Mouse (Mus musculus): ENCODE measurements at regions not wholly inside any gene's neighbourhood (a gene's known extent, or its start where the extent isn't known, plus 50 kb on each side); places are given as distances from the start of the nearest gene placed in this dataset.
A peak's percentile ranks its signal among the peaks of the same experiment; 100 is the strongest.
"Not testable (repeated sequence)": the region's sequence is repeated elsewhere in the genome, so short reads cannot be mapped to it uniquely, and the experiment has no call there.

DNA sequence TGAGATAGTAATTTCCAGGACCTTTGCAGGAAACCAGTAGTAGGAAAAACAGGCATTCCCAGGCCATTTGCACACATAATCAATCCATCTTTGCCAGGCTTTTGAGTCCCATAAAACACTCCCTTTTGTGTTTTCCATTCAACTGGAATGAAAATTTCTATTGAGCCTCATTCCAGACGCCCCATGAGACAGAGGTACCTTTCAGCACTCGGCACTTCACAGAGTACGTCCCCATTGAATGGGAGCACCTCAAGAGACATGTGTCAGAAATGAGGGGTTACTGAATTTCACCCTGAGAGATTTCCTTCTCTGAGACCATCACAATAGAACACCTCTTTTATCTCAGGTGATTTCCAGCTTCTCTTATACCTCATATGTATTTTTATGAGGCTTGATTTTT lies 493.5 kb upstream of the Gm9747 start:
- no peaks in the 10 kb centered on the region for H3K27me3 ChIP-seq (replicated peaks; ENCODE audit: control insufficient read depth, insufficient read depth, low read length)
- no peak for ATAC-seq
- WGBS: 71% methylated on average over 3 of the region's 3 CpGs
- no peaks in the 10 kb centered on the region for H3K9me3 ChIP-seq (ENCODE audit: control insufficient read depth, low read length)
- H3K27ac ChIP-seq (ENCODE audit: low read length): no peak overlapping the region
- H3K4me1 ChIP-seq (ENCODE audit: control insufficient read depth, insufficient read depth, low read length): no peaks in the 10 kb centered on the region
- no peak overlapping the region for H3K4me2 ChIP-seq (ENCODE audit: low read depth, low read length)
- no peak overlapping the region for H3K9ac ChIP-seq (ENCODE audit: low read depth, low read length)
- no peak overlapping the region for H3K4me3 ChIP-seq (ENCODE audit: low read length)
- H3K36me3 ChIP-seq (ENCODE audit: control insufficient read depth, insufficient read depth, low read length): no peaks in the 10 kb centered on the region

DNA sequence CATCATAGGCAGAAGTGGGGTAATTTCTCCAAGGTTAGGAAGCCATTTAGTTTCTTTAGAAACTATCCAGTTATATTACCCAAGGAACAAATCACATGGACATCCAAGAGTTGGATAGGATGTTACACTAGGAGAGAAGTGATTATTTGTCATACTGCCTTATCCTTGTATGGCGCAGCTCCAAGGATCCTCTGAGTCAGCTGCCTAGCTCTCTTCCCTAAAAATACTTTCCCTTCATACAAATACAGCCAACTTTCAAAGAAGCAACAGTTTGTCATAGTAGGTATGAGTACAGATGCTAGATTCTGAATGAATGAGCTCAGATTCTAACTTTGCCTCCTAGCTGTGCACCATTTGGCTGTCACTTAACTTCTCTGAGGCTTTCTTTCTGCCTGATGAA lies 492.9 kb upstream of the Gm9747 start:
- no peak for ATAC-seq
- H3K4me1 ChIP-seq (ENCODE audit: control insufficient read depth, insufficient read depth, low read length): no peaks in the 10 kb centered on the region
- no peaks in the 10 kb centered on the region for H3K9me3 ChIP-seq (ENCODE audit: control insufficient read depth, low read length)
- no peak overlapping the region for H3K4me2 ChIP-seq (ENCODE audit: low read depth, low read length)
- no peak overlapping the region for H3K27ac ChIP-seq (ENCODE audit: low read length)
- WGBS: 73% methylated on average over 1 of the region's 1 CpGs
- no peaks in the 10 kb centered on the region for H3K36me3 ChIP-seq (ENCODE audit: control insufficient read depth, insufficient read depth, low read length)
- no peak overlapping the region for H3K9ac ChIP-seq (ENCODE audit: low read depth, low read length)
- H3K27me3 ChIP-seq (replicated peaks; ENCODE audit: control insufficient read depth, insufficient read depth, low read length): no peaks in the 10 kb centered on the region
- H3K4me3 ChIP-seq (ENCODE audit: low read length): no peak overlapping the region

GRCm38 (mm10) chr1:81741882-81742281 lies 491.0 kb upstream of the Gm9747 start:
- ATAC-seq; H3K27me3 ChIP-seq (replicated peaks; ENCODE audit: control insufficient read depth, insufficient read depth, low read length); H3K9me3 ChIP-seq (ENCODE audit: control insufficient read depth, low read length); H3K4me3 ChIP-seq (ENCODE audit: low read length); H3K4me1 ChIP-seq (ENCODE audit: control insufficient read depth, insufficient read depth, low read length); H3K9ac ChIP-seq (ENCODE audit: low read depth, low read length); H3K36me3 ChIP-seq (ENCODE audit: control insufficient read depth, insufficient read depth, low read length); H3K4me2 ChIP-seq (ENCODE audit: low read depth, low read length); H3K27ac ChIP-seq (ENCODE audit: low read length): not testable (repeated sequence)
- 87% methylated on average over 8 of the region's 8 CpGs for WGBS

DNA sequence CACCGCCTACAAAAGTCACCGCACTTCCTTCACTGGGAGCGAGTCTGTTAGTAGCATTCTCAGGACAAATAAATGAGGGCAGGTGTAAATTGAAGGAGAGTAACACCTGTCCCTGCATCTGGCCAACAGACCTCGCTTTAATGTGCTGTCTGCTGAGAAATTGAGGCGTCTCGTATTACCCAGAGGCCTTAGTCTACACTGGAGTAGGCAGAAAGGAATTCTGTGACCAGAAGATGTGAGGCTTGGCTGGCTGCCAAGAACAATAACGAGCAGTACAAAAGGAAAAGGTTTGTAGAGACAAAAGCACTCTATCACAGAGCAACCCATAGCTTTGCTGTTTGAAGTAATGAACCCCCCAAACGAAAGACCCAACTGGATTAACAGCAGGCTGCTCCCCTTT lies 488.4 kb upstream of the Gm9747 start:
- Histone ChIP-seq H3K27me3 (replicated peaks; ENCODE audit: control insufficient read depth, insufficient read depth, low read length) (no peaks in the 10 kb centered on the region), H3K4me1 (ENCODE audit: control insufficient read depth, insufficient read depth, low read length) (no peaks in the 10 kb centered on the region), H3K27ac (ENCODE audit: low read length) (no peak overlapping the region), H3K4me2 (ENCODE audit: low read depth, low read length) (no peak overlapping the region), H3K9me3 (ENCODE audit: control insufficient read depth, low read length) (no peaks in the 10 kb centered on the region), H3K36me3 (ENCODE audit: control insufficient read depth, insufficient read depth, low read length) (no peaks in the 10 kb centered on the region), H3K9ac (ENCODE audit: low read depth, low read length) (no peak overlapping the region), H3K4me3 (ENCODE audit: low read length) (no peak overlapping the region)
- ATAC-seq: peak; percentile 18; the same call in 1 of the 2 replicates
- 39% methylated on average over 8 of the region's 8 CpGs for WGBS

DNA sequence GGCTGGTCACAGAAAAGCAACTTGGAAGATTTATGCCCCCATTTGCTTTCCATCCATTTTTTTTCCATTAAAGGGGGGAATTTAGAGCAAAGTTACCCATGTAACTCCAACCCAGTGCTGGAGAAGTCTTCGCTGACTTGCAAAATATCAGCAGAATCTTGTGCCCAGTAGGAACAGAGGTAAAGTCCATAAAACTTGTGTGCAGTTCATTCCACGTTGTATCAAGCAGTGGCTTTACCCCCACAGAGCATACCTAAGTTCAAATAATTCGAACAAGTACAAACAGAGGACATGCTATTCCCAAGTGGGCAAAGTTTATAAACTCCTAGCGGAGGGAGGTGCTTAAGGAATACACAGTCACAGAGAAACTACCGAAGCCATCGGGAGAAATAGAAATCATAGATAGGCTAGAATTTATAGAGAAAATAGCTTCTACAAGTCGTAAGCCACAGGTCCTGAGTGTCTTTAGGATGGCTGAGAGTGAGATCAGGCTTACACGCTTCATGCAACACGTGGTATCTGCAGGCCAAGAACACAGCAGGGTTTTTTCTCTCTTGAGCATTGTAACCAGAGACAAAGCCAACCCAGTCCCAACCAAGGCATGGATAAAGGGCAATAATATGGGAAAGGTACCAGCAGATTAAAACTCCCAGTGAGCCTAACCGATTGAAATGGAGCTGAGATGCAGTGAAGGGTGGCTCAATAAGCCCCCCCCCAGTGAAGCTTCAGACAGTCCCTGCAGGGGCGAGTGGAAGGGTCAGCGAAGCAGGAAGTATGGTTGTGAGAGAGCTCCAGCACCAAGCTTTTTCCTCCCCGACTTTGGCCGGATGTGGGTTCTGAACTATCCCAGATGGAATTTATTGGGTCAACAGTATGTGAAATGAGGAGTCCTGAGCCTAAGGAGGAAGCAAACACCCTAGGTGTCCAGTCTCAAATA lies 487.6 kb upstream of the Gm9747 start:
- H3K9me3 ChIP-seq (ENCODE audit: control insufficient read depth, low read length): no peaks in the 10 kb centered on the region
- H3K27me3 ChIP-seq (replicated peaks; ENCODE audit: control insufficient read depth, insufficient read depth, low read length): no peaks in the 10 kb centered on the region
- ATAC-seq: no peak
- no peaks in the 10 kb centered on the region for H3K36me3 ChIP-seq (ENCODE audit: control insufficient read depth, insufficient read depth, low read length)
- WGBS: 77% methylated on average over 14 of the region's 14 CpGs
- H3K4me1 ChIP-seq (ENCODE audit: control insufficient read depth, insufficient read depth, low read length): no peaks in the 10 kb centered on the region
- H3K9ac ChIP-seq (ENCODE audit: low read depth, low read length): no peak overlapping the region
- no peak overlapping the region for H3K27ac ChIP-seq (ENCODE audit: low read length)
- H3K4me3 ChIP-seq (ENCODE audit: low read length): no peak overlapping the region
- H3K4me2 ChIP-seq (ENCODE audit: low read depth, low read length): no peak overlapping the region

DNA sequence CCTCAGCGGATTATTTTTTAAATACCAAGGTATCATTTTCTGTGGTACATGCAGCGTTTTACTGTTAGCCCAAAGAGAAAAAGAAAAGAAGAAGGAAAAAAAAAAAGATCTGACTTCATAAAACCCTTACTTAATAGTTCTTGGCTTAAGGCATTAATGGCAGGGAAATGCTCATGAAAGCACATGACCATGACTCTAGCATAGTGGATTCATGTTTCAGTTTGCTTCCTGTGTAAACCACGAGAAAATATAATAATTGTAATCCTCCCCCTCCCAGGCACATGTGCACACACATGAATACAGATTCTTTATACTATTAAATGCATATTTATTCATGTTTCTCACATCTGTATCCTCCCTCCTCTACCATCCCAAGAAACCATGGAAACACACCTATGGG lies 486.9 kb upstream of the Gm9747 start:
- Histone ChIP-seq H3K4me1 (ENCODE audit: control insufficient read depth, insufficient read depth, low read length) (no peaks in the 10 kb centered on the region), H3K9ac (ENCODE audit: low read depth, low read length) (no peak overlapping the region), H3K27ac (ENCODE audit: low read length) (no peak overlapping the region), H3K4me3 (ENCODE audit: low read length) (no peak overlapping the region), H3K36me3 (ENCODE audit: control insufficient read depth, insufficient read depth, low read length) (no peaks in the 10 kb centered on the region), H3K9me3 (ENCODE audit: control insufficient read depth, low read length) (no peaks in the 10 kb centered on the region), H3K27me3 (replicated peaks; ENCODE audit: control insufficient read depth, insufficient read depth, low read length) (no peaks in the 10 kb centered on the region), H3K4me2 (ENCODE audit: low read depth, low read length) (no peak overlapping the region)
- ATAC-seq: no peak
- WGBS: 80% methylated on average over 3 of the region's 3 CpGs

GRCm38 (mm10) chr1:81747025-81747424 lies 485.9 kb upstream of the Gm9747 start:
- WGBS: 46% methylated on average over 3 of the region's 3 CpGs
- no peak overlapping the region for H3K4me3 ChIP-seq (ENCODE audit: low read length)
- no peak overlapping the region for H3K9ac ChIP-seq (ENCODE audit: low read depth, low read length)
- H3K9me3 ChIP-seq (ENCODE audit: control insufficient read depth, low read length): no peaks in the 10 kb centered on the region
- H3K27ac ChIP-seq (ENCODE audit: low read length): no peak overlapping the region
- no peak for ATAC-seq
- no peaks in the 10 kb centered on the region for H3K4me1 ChIP-seq (ENCODE audit: control insufficient read depth, insufficient read depth, low read length)
- H3K27me3 ChIP-seq (replicated peaks; ENCODE audit: control insufficient read depth, insufficient read depth, low read length): no peaks in the 10 kb centered on the region
- no peaks in the 10 kb centered on the region for H3K36me3 ChIP-seq (ENCODE audit: control insufficient read depth, insufficient read depth, low read length)
- no peak overlapping the region for H3K4me2 ChIP-seq (ENCODE audit: low read depth, low read length)

DNA sequence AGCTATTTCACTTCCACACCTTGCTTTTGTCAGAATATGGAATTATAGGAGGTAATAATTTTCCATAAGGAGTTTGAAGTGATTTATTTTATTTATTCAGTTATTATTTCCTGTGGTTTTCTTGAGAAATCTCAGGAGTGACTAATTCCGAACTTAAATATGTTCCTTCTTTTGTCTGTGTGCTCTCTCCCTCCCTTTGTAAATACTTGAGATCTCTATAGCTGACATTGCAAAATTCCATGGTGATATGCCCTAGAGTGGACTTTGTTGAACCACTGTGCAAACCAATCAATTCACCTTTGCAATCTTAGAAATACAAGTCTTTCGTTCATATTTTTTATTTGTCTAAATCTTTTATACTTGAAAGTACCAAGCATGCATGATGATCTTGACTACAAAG lies 478.8 kb upstream of the Gm9747 start:
- no peaks in the 10 kb centered on the region for H3K9me3 ChIP-seq (ENCODE audit: control insufficient read depth, low read length)
- H3K27ac ChIP-seq (ENCODE audit: low read length): no peak overlapping the region
- 67% methylated on average over 2 of the region's 2 CpGs for WGBS
- no peak overlapping the region for H3K9ac ChIP-seq (ENCODE audit: low read depth, low read length)
- no peak overlapping the region for H3K4me3 ChIP-seq (ENCODE audit: low read length)
- no peaks in the 10 kb centered on the region for H3K36me3 ChIP-seq (ENCODE audit: control insufficient read depth, insufficient read depth, low read length)
- no peak for ATAC-seq
- H3K27me3 ChIP-seq (replicated peaks; ENCODE audit: control insufficient read depth, insufficient read depth, low read length): no peaks in the 10 kb centered on the region
- H3K4me1 ChIP-seq (ENCODE audit: control insufficient read depth, insufficient read depth, low read length): no peaks in the 10 kb centered on the region
- no peak overlapping the region for H3K4me2 ChIP-seq (ENCODE audit: low read depth, low read length)

- Histone ChIP-seq H3K36me3 (ENCODE audit: control insufficient read depth, insufficient read depth, low read length) (no peaks in the 10 kb centered on the region), H3K4me1 (ENCODE audit: control insufficient read depth, insufficient read depth, low read length) (no peaks in the 10 kb centered on the region), H3K4me2 (ENCODE audit: low read depth, low read length) (no peak overlapping the region), H3K4me3 (ENCODE audit: low read length) (no peak overlapping the region), H3K27me3 (replicated peaks; ENCODE audit: control insufficient read depth, insufficient read depth, low read length) (no peaks in the 10 kb centered on the region), H3K9me3 (ENCODE audit: control insufficient read depth, low read length) (no peaks in the 10 kb centered on the region), H3K9ac (ENCODE audit: low read depth, low read length) (no peak overlapping the region), H3K27ac (ENCODE audit: low read length) (no peak overlapping the region)
- no peak for ATAC-seq
- 72% methylated on average over 3 of the region's 3 CpGs for WGBS
Measured at GRCm38 (mm10) chr1:81755281-81755680, 477.6 kb upstream of the Gm9747 start.

DNA sequence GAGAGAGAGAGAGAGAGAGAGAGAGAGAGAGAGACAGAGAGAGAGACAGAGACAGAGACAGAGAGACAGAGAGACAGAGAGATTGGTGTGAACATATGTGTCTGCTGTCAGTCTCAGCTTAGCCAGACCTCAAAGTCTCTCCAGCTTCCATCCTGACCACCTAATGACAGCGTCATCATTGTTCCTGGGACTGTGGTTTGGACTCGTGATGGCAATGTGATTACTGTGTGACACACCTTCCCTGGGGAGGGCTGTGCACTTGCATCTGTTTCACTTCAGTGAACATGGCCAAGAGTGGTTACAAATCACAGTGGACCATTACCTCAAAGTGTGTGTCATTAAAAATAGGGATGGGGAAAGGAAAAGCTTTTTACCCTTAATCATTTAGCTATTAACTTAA lies 477.2 kb upstream of the Gm9747 start:
- no peaks in the 10 kb centered on the region for H3K4me1 ChIP-seq (ENCODE audit: control insufficient read depth, insufficient read depth, low read length)
- H3K4me2 ChIP-seq (ENCODE audit: low read depth, low read length): no peak overlapping the region
- ATAC-seq: no peak
- no peaks in the 10 kb centered on the region for H3K36me3 ChIP-seq (ENCODE audit: control insufficient read depth, insufficient read depth, low read length)
- no peak overlapping the region for H3K4me3 ChIP-seq (ENCODE audit: low read length)
- 62% methylated on average over 2 of the region's 2 CpGs for WGBS
- no peaks in the 10 kb centered on the region for H3K9me3 ChIP-seq (ENCODE audit: control insufficient read depth, low read length)
- no peak overlapping the region for H3K9ac ChIP-seq (ENCODE audit: low read depth, low read length)
- H3K27me3 ChIP-seq (replicated peaks; ENCODE audit: control insufficient read depth, insufficient read depth, low read length): no peaks in the 10 kb centered on the region
- no peak overlapping the region for H3K27ac ChIP-seq (ENCODE audit: low read length)

Data from intestine, embryonic 16.5 days (tissue).